Mouse (Mus musculus) heart, embryonic 16.5 days (tissue): Measurements from ENCODE around the gene Peli3. TPM values are rescaled to one million over a fixed set of nuclear protein-coding genes. Genes with fewer than 3 reads are reported as not detected.

Source experiments
- ATAC-seq: fragments of 200-750 bp; cut with Nextera tagmentation; replicated peaks from 2 replicates; pipeline ENCODE4 v1.8.0; 2017; ENCODE audit warnings: moderate number of reproducible peaks; ENCODE audit not compliant: insufficient read depth, low FRiP score; ENCODE audit errors: extremely low read depth
- H3K27ac ChIP-seq: fragments of 300-500 bp; sonication (generic); 2 replicates; pipeline ENCODE4 v1.5.1; 2014; ENCODE audit warnings: mild to moderate bottlenecking, low read length, control low read depth, moderate library complexity
- H3K27me3 ChIP-seq: fragments of 300-500 bp; sonication (generic); 2 replicates; pipeline ENCODE4 v1.6.1; 2014; ENCODE audit warnings: low read length, mixed read lengths; ENCODE audit not compliant: control insufficient read depth, insufficient read depth
- H3K36me3 ChIP-seq: fragments of 300-500 bp; sonication (generic); 2 replicates; pipeline ENCODE4 v1.6.1; 2014; ENCODE audit not compliant: control insufficient read depth, insufficient read depth
- H3K4me1 ChIP-seq: fragments of 300-500 bp; sonication (generic); 2 replicates; pipeline ENCODE4 v1.6.1; 2014; ENCODE audit warnings: low read length, mixed read lengths; ENCODE audit not compliant: control insufficient read depth, insufficient read depth
- H3K4me2 ChIP-seq: fragments of 300-500 bp; sonication (generic); 2 replicates; pipeline ENCODE4 v1.6.1; 2014; ENCODE audit warnings: low read depth, mild to moderate bottlenecking, control low read depth, low read length
- H3K4me3 ChIP-seq: fragments of 300-500 bp; sonication (generic); 2 replicates; pipeline ENCODE4 v1.5.1; 2014; ENCODE audit warnings: mild to moderate bottlenecking, control low read depth, low read length
- H3K9ac ChIP-seq: fragments of 300-500 bp; sonication (generic); 2 replicates; pipeline ENCODE4 v1.6.1; 2014; ENCODE audit warnings: low read length, control low read depth
- H3K9me3 ChIP-seq: fragments of 300-500 bp; sonication (generic); replicated peaks from 2 replicates; pipeline ENCODE4 v1.6.1; 2016; ENCODE audit warnings: low read length; ENCODE audit not compliant: control insufficient read depth
- WGBS: fragments of 180-500 bp; shearing (Covaris S2); extraction: QIAGEN DNeasy Blood & Tissue Kit; methylation state at CpG from one replicate; pipeline ENCODE4 v1.1.7; 2014; 5-methylcytosine and 5-hydroxymethylcytosine counted together
- polyA plus RNA-seq: library from polyadenylated mRNA; unstranded; fragments of >200 nt; fragmentation: Nextera tagmentation; extraction: Ambion mirVana; gene quantifications from 2 replicates; pipeline ENCODE4 v1.2.1, GENCODE M21; 2015

Gene Peli3
- polyA plus RNA-seq, 1 experiment from 2014 or later, result 0.51 TPM

DNA sequence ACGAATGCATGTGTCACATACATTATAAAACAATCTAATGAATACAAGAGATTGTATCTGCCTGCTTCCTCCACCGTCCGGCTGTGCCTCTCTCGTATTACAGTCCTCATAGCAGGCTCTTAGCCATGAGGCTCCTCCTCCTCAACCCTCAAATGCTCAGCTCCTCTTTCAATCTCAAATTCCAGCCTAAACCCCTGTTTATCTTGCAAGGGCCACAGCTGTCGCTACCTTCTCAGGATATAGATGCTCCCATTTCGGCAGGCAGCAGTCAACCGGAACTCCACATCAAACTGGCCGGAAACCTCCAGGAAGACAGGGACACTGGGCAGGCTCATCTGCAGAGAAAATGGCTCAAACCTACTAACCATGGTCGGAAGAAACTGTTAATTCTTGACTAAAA lies 44.0 kb downstream of the Peli3 start:
- H3K27ac ChIP-seq, result no peak overlapping the region
- no peak for ATAC-seq
- no peak overlapping the region for H3K4me2 ChIP-seq

DNA sequence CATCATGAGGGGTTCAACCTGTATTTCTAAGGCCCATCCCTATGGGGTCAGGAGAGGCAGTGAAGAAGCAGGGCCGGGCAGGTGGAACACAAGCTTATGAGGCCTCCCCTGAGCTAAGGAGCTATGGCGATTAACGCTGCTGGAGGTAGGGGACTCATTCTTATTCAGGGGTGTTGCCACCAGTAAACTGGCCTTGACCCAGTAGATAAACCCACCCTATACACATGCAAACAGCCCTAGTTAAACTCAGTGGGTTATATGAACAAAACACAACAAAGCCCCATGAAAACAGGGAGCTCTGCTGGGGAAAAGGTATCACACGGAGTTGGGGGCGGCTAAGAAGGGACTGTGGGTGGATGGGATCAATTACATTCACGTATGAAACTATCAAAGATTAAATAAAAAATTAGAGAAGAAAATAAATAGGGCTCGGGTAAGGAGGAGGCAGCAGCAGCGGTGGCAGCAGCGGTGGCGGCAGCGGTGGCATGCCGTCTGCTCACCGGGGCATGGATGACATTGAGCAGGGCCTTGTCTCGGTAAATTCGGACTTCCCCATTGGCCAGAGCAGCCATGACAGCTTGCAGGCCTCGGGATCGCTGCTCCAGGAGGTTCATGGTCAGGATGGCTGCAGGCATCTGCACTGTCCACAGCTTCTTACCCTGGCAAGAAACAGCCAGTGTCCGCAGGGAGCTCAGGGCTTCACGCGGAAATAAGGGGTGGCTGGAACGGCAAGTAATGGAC lies 46.0 kb downstream of the Peli3 start:
- ATAC-seq, result no peak
- Histone ChIP-seq H3K27me3 (no peaks in the 10 kb centered on the region), H3K4me1 (no peaks in the 10 kb centered on the region), H3K9ac (no peak overlapping the region), H3K4me3 (no peak overlapping the region), H3K4me2 (0 out of 2 replicates have a peak overlapping the region, but pooled peaks have one; percentile 16), H3K27ac (no peak overlapping the region), H3K36me3 (no peaks in the 10 kb centered on the region), H3K9me3 (no peaks in the 10 kb centered on the region)
- WGBS, result 49% methylated on average over 21 of the region's 21 CpGs

More for the DNA sequence above, 44.0 kb downstream of the Peli3 start:
- 66% methylated on average over 9 of the region's 9 CpGs for WGBS
- no peaks in the 10 kb centered on the region for H3K4me1 ChIP-seq
- no peaks in the 10 kb centered on the region for H3K36me3 ChIP-seq
- no peak overlapping the region for H3K4me3 ChIP-seq
- no peak overlapping the region for H3K9ac ChIP-seq
- H3K27me3 ChIP-seq, result no peaks in the 10 kb centered on the region
- no peaks in the 10 kb centered on the region for H3K9me3 ChIP-seq

DNA sequence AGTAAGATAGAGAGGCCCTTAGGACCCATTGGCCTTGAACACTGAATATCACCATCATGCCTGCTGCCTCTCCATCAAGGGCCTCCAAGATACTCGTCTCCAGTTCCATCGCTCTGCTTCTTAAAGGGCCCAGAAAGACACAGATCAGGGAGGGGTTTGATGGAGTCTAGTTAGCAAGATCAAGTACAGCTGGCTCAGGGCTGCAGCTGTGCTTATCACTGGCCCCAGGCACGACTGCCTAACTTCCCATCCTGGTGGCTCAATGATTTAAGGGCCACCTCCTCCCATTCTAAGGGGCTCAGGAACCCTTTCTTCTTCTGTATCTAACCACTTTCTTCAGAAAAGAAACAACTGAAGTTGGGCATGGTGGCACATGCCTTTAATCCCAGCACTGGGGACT lies 51.1 kb downstream of the Peli3 start:
- H3K9me3 ChIP-seq, result no peaks in the 10 kb centered on the region
- 74% methylated on average over 3 of the region's 3 CpGs for WGBS
- no peaks in the 10 kb centered on the region; the same call in 1 of the 2 replicates for H3K27me3 ChIP-seq
- no peak overlapping the region for H3K27ac ChIP-seq
- H3K4me3 ChIP-seq, result no peak overlapping the region
- H3K4me1 ChIP-seq, result peaks cover 6% of the 10 kb centered on the region; the same call in 1 of the 2 replicates
- ATAC-seq, result no peak
- H3K4me2 ChIP-seq, result no peak overlapping the region
- H3K36me3 ChIP-seq, result no peaks in the 10 kb centered on the region
- H3K9ac ChIP-seq, result no peak overlapping the region

DNA sequence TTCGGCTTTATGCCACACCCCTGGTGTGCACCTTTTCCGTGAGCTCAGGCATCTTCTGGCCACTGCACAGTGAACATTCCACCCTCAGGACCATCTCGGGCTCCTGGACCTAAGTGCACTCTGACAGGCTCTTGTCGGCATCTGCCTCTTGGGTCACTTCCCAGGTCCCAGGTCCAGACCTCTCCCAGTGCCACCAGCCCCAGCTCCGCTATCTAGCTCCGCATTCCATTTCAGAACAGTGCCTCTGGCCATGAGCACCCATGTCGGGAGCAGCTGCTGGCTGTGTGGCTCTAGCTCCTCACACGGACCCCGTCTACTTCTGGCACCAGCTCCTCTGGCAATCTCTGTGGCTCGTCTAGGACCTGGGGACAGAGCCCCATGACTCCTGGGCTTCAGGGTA lies 53.1 kb downstream of the Peli3 start:
- Histone ChIP-seq H3K27ac (no peak overlapping the region), H3K4me3 (no peak overlapping the region), H3K9ac (no peak overlapping the region), H3K4me2 (no peak overlapping the region), H3K36me3 (no peaks in the 10 kb centered on the region), H3K4me1 (peaks cover 6% of the 10 kb centered on the region; the same call in 1 of the 2 replicates), H3K9me3 (no peaks in the 10 kb centered on the region), H3K27me3 (no peaks in the 10 kb centered on the region; the same call in 1 of the 2 replicates)
- peak; percentile 28; the same call in 1 of the 2 replicates for ATAC-seq
- WGBS, result 52% methylated on average over 10 of the region's 10 CpGs

DNA sequence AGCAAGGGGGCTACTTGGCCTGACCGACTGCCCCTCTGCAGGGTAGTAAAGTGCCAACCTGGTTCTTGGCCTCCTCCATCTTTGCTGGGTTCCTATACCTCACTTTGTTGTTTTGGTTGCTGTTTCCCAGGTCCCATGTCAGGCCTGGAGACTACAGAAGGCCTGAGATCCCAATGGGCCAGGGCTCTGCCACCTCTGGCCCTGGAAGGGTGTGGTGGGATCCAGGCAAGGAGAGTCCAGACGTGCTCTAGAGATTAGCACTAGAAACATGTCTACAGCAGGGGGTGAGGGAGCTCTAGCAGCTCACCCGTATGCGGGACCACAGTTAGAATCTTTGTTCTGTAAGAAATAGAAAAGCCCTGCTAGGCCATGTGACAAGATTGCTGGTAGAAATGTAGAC lies 59.0 kb downstream of the Peli3 start:
- H3K27ac ChIP-seq, result no peak overlapping the region
- H3K4me3 ChIP-seq, result no peak overlapping the region
- H3K9me3 ChIP-seq, result no peaks in the 10 kb centered on the region
- H3K4me1 ChIP-seq, result peaks cover 4% of the 10 kb centered on the region
- no peak overlapping the region for H3K9ac ChIP-seq
- no peaks in the 10 kb centered on the region for H3K27me3 ChIP-seq
- no peak for ATAC-seq
- no peak overlapping the region for H3K4me2 ChIP-seq
- 75% methylated on average over 4 of the region's 4 CpGs for WGBS
- no peaks in the 10 kb centered on the region for H3K36me3 ChIP-seq

Other genes starting within 250 kb of the Peli3 start
- 0.62 and 0.66 TPM in 2 replicates for gene Gm960, start 244.5 kb downstream of the Peli3 start, polyA plus RNA-seq
- gene Sptbn2, start 232.0 kb downstream of the Peli3 start, polyA plus RNA-seq, result 0.14 and 0.31 TPM in 2 replicates
- gene Rbm4b, start 186.6 kb downstream of the Peli3 start, polyA plus RNA-seq, result 34.1 and 38.0 TPM in 2 replicates
- 57.1 and 58.7 TPM in 2 replicates for gene Rbm4, start 149.2 kb downstream of the Peli3 start, polyA plus RNA-seq
- gene Gm21992, start 131.5 kb downstream of the Peli3 start, polyA plus RNA-seq, result 16.2 and 23.9 TPM in 2 replicates
- 54.0 and 55.3 TPM in 2 replicates for gene Rbm14, start 131.5 kb downstream of the Peli3 start, polyA plus RNA-seq
- 39.4 and 40.5 TPM in 2 replicates for gene Ccs, start 103.8 kb downstream of the Peli3 start, polyA plus RNA-seq
- 0.14 and 0.16 TPM in 2 replicates for gene Ccdc87, start 103.8 kb downstream of the Peli3 start, polyA plus RNA-seq
- 35.0 and 42.0 TPM in 2 replicates for gene Ctsf, start 88.0 kb downstream of the Peli3 start, polyA plus RNA-seq
- 5.2 and 10.7 TPM in 2 replicates for gene Actn3, start 65.2 kb downstream of the Peli3 start, polyA plus RNA-seq
- 9.1 and 10.5 TPM in 2 replicates for gene Zdhhc24, start 64.5 kb downstream of the Peli3 start, polyA plus RNA-seq
- gene Bbs1, start 36.5 kb downstream of the Peli3 start, polyA plus RNA-seq, result 1.8 and 2.8 TPM in 2 replicates
- gene Dpp3, start 14.8 kb downstream of the Peli3 start, polyA plus RNA-seq, result 73.6 and 77.9 TPM in 2 replicates
- gene Mrpl11, start 19.0 kb upstream of the Peli3 start, polyA plus RNA-seq, result 88.9 and 94.5 TPM in 2 replicates
- gene Npas4, start 47.2 kb upstream of the Peli3 start, polyA plus RNA-seq, result 0.09 and 0.10 TPM in 2 replicates
- gene Slc29a2, start 80.7 kb upstream of the Peli3 start, polyA plus RNA-seq, result 12.6 and 13.8 TPM in 2 replicates
- 43.4 and 43.5 TPM in 2 replicates for gene B4gat1, start 95.7 kb upstream of the Peli3 start, polyA plus RNA-seq
- 2.6 and 2.7 TPM in 2 replicates for gene AC124502.3, start 95.8 kb upstream of the Peli3 start, polyA plus RNA-seq
- gene Brms1, start 98.2 kb upstream of the Peli3 start, polyA plus RNA-seq, result 29.7 and 29.9 TPM in 2 replicates
- 1.8 and 2.2 TPM in 2 replicates for gene Rin1, start 107.4 kb upstream of the Peli3 start, polyA plus RNA-seq
- 21.1 and 23.4 TPM in 2 replicates for gene Cd248, start 125.0 kb upstream of the Peli3 start, polyA plus RNA-seq
- gene Tmem151a, start 142.4 kb upstream of the Peli3 start, polyA plus RNA-seq, result 3.2 and 4.6 TPM in 2 replicates
- 94.1 and 98.6 TPM in 2 replicates for gene Yif1a, start 145.4 kb upstream of the Peli3 start, polyA plus RNA-seq
- 2.3 and 2.8 TPM in 2 replicates for gene Cnih2, start 155.4 kb upstream of the Peli3 start, polyA plus RNA-seq
- gene Rab1b, start 163.9 kb upstream of the Peli3 start, polyA plus RNA-seq, result 227 and 233 TPM in 2 replicates
- gene Klc2, start 175.4 kb upstream of the Peli3 start, polyA plus RNA-seq, result 19.3 and 22.7 TPM in 2 replicates